Mouse (Mus musculus) midbrain, embryonic 14.5 days (tissue): ENCODE results near the gene Rala. TPM values are rescaled to one million over a fixed set of nuclear protein-coding genes. Genes with fewer than 3 reads are reported as not detected.

Source experiments
- ATAC-seq: fragments of 200-750 bp; cut with Nextera tagmentation; 2 replicates; pipeline ENCODE4 v1.8.0; 2017; ENCODE audit warnings: moderate number of reproducible peaks, moderate library complexity; ENCODE audit not compliant: low FRiP score, low TSS enrichment
- DNase-seq: peaks from one replicate; pipeline ENCODE4 v3.0.0-alpha.2; 2015
- H3K27ac ChIP-seq: fragments of 300-500 bp; sonication (generic); replicated peaks from 2 replicates; pipeline ENCODE4 v1.5.1; 2014; ENCODE audit warnings: mild to moderate bottlenecking, low read depth, low read length, moderate library complexity
- H3K27me3 ChIP-seq: fragments of 300-500 bp; sonication (generic); 2 replicates; pipeline ENCODE4 v1.6.1; 2014; ENCODE audit warnings: low read length, control low read depth, mixed read lengths; ENCODE audit not compliant: control insufficient read depth, insufficient read depth
- H3K36me3 ChIP-seq: fragments of 300-500 bp; sonication (generic); 2 replicates; pipeline ENCODE4 v1.6.1; 2014; ENCODE audit warnings: low read length, control low read depth; ENCODE audit not compliant: control insufficient read depth, insufficient read depth
- H3K4me1 ChIP-seq: fragments of 300-500 bp; sonication (generic); 2 replicates; pipeline ENCODE4 v1.6.1; 2014; ENCODE audit warnings: mild to moderate bottlenecking, antibody characterized with exemption, low read length, control low read depth; ENCODE audit not compliant: control insufficient read depth, insufficient read depth
- H3K4me2 ChIP-seq: fragments of 300-500 bp; sonication (generic); 2 replicates; pipeline ENCODE4 v1.6.1; 2014; ENCODE audit warnings: mild to moderate bottlenecking, low read length, moderate library complexity
- H3K4me3 ChIP-seq: fragments of 300-500 bp; sonication (generic); replicated peaks from 2 replicates; pipeline ENCODE4 v1.5.1; 2014; ENCODE audit warnings: low read depth, low read length
- H3K9ac ChIP-seq: fragments of 300-500 bp; sonication (generic); replicated peaks from 2 replicates; pipeline ENCODE4 v1.6.1; 2014; ENCODE audit warnings: mild to moderate bottlenecking, low read length, moderate library complexity
- H3K9me3 ChIP-seq: fragments of 300-500 bp; sonication (generic); 2 replicates; pipeline ENCODE4 v1.6.1; 2016; ENCODE audit warnings: low read length, control low read depth, mixed read lengths; ENCODE audit not compliant: control insufficient read depth
- WGBS: fragments of 180-500 bp; shearing (Covaris S2); extraction: QIAGEN DNeasy Blood & Tissue Kit; methylation state at CpG from one replicate; pipeline ENCODE4 v1.1.7; 2014; 5-methylcytosine and 5-hydroxymethylcytosine counted together
- polyA plus RNA-seq: library from polyadenylated mRNA; unstranded; fragments of >200 nt; fragmentation: Nextera tagmentation; extraction: Ambion mirVana; gene quantifications from 2 replicates; pipeline ENCODE4 v1.2.1, GENCODE M21; 2014

Gene Rala
- polyA plus RNA-seq, 1 experiment from 2014 or later = 189 TPM

DNA sequence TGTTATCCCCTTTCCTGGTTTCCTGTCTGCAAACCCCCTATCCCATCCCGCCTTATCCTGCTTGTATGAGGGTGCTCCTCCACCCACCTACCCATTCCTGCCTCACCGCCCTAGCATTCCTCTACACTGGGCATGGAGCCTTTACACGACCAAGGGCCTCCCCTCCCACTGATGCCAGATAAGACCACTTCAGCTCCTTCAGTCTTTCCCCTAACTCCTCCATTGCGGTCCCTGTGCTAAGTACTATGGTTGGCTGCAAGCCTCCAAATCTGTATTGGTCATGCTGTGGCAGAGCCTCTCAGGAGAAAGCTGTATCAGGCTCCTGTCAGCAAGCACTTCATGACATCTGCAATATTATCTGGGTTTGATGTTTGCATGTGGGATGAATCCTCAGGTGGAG lies 42.6 kb downstream of the Rala start:
- WGBS = 95% methylated on average over 4 of the region's 4 CpGs
- no peak overlapping the region for H3K9ac ChIP-seq
- H3K27ac ChIP-seq = no peak overlapping the region
- H3K4me3 ChIP-seq = no peak overlapping the region
- DNase-seq = no peak
- no peaks in the 10 kb centered on the region for H3K27me3 ChIP-seq
- no peak overlapping the region for H3K4me2 ChIP-seq
- no peak for ATAC-seq
- no peaks in the 10 kb centered on the region; the same call in 1 of the 2 replicates for H3K36me3 ChIP-seq
- H3K9me3 ChIP-seq = no peaks in the 10 kb centered on the region
- H3K4me1 ChIP-seq = no peaks in the 10 kb centered on the region

GRCm38 (mm10) chr13:17900641-17901040 lies 43.4 kb downstream of the Rala start:
- Histone ChIP-seq H3K36me3 (peaks cover 5% of the 10 kb centered on the region), H3K4me3 (no peak overlapping the region), H3K27me3 (no peaks in the 10 kb centered on the region), H3K4me2 (no peak overlapping the region), H3K9ac (no peak overlapping the region), H3K4me1 (no peaks in the 10 kb centered on the region), H3K9me3 (no peaks in the 10 kb centered on the region), H3K27ac (no peak overlapping the region)
- WGBS = 88% methylated on average over 5 of the region's 5 CpGs
- no peak for ATAC-seq
- DNase-seq = no peak

- ATAC-seq = no peak
- H3K36me3 ChIP-seq = peaks cover 22% of the 10 kb centered on the region
- no peak overlapping the region for H3K9ac ChIP-seq
- H3K27me3 ChIP-seq = no peaks in the 10 kb centered on the region
- no peaks in the 10 kb centered on the region for H3K9me3 ChIP-seq
- DNase-seq = no peak
- no peaks in the 10 kb centered on the region for H3K4me1 ChIP-seq
- H3K4me2 ChIP-seq = no peak overlapping the region
- H3K27ac ChIP-seq = no peak overlapping the region
- no peak overlapping the region for H3K4me3 ChIP-seq
- WGBS = 69% methylated on average over 1 of the region's 1 CpGs
Observed at GRCm38 (mm10) chr13:17897040-17897439, 47.0 kb downstream of the Rala start.

GRCm38 (mm10) chr13:17891545-17891944 lies 52.5 kb downstream of the Rala start:
- Histone ChIP-seq H3K4me1 (no peaks in the 10 kb centered on the region), H3K9ac (no peak overlapping the region), H3K27me3 (no peaks in the 10 kb centered on the region), H3K9me3 (no peaks in the 10 kb centered on the region), H3K4me2 (no peak overlapping the region), H3K27ac (no peak overlapping the region), H3K4me3 (no peak overlapping the region), H3K36me3 (peaks cover 60% of the 10 kb centered on the region)
- ATAC-seq (no peak), DNase-seq (no peak)
- 92% methylated on average over 6 of the region's 6 CpGs for WGBS

GRCm38 (mm10) chr13:17884211-17884610 lies 59.8 kb downstream of the Rala start:
- no peak overlapping the region for H3K4me3 ChIP-seq
- no peaks in the 10 kb centered on the region for H3K27me3 ChIP-seq
- DNase-seq = no peak
- H3K27ac ChIP-seq = no peak overlapping the region
- no peak overlapping the region for H3K9ac ChIP-seq
- peaks cover 61% of the 10 kb centered on the region for H3K36me3 ChIP-seq
- H3K4me1 ChIP-seq = no peaks in the 10 kb centered on the region
- H3K4me2 ChIP-seq = no peak overlapping the region
- no peak for ATAC-seq
- no peaks in the 10 kb centered on the region for H3K9me3 ChIP-seq
- WGBS = 92% methylated on average over 8 of the region's 8 CpGs

- ATAC-seq = no peak
- Histone ChIP-seq H3K9ac (no peak overlapping the region), H3K4me3 (no peak overlapping the region), H3K9me3 (no peaks in the 10 kb centered on the region), H3K4me1 (no peaks in the 10 kb centered on the region), H3K36me3 (peaks cover 25% of the 10 kb centered on the region), H3K27me3 (no peaks in the 10 kb centered on the region), H3K4me2 (no peak overlapping the region), H3K27ac (no peak overlapping the region)
- no peak for DNase-seq
Observed at GRCm38 (mm10) chr13:17879061-17879460, 65.0 kb downstream of the Rala start.

- H3K4me1 ChIP-seq = no peaks in the 10 kb centered on the region
- no peak overlapping the region for H3K4me3 ChIP-seq
- H3K36me3 ChIP-seq = no peaks in the 10 kb centered on the region
- H3K9me3 ChIP-seq = no peaks in the 10 kb centered on the region
- no peaks in the 10 kb centered on the region for H3K27me3 ChIP-seq
- H3K9ac ChIP-seq = no peak overlapping the region
- no peak overlapping the region for H3K4me2 ChIP-seq
- H3K27ac ChIP-seq = no peak overlapping the region
- ATAC-seq (no peak), DNase-seq (no peak)
- 92% methylated on average over 2 of the region's 2 CpGs for WGBS
Observed at GRCm38 (mm10) chr13:17866741-17867140, 77.3 kb downstream of the Rala start.

GRCm38 (mm10) chr13:17860536-17860935 lies 83.5 kb downstream of the Rala start:
- DNase-seq = no peak
- no peak overlapping the region for H3K4me2 ChIP-seq
- WGBS = 91% methylated on average over 6 of the region's 6 CpGs
- no peaks in the 10 kb centered on the region for H3K36me3 ChIP-seq
- no peaks in the 10 kb centered on the region for H3K9me3 ChIP-seq
- H3K4me1 ChIP-seq = peaks cover 4% of the 10 kb centered on the region; the same call in 1 of the 2 replicates
- H3K27me3 ChIP-seq = no peaks in the 10 kb centered on the region
- no peak overlapping the region for H3K27ac ChIP-seq
- no peak for ATAC-seq
- H3K9ac ChIP-seq = no peak overlapping the region
- H3K4me3 ChIP-seq = no peak overlapping the region

DNA sequence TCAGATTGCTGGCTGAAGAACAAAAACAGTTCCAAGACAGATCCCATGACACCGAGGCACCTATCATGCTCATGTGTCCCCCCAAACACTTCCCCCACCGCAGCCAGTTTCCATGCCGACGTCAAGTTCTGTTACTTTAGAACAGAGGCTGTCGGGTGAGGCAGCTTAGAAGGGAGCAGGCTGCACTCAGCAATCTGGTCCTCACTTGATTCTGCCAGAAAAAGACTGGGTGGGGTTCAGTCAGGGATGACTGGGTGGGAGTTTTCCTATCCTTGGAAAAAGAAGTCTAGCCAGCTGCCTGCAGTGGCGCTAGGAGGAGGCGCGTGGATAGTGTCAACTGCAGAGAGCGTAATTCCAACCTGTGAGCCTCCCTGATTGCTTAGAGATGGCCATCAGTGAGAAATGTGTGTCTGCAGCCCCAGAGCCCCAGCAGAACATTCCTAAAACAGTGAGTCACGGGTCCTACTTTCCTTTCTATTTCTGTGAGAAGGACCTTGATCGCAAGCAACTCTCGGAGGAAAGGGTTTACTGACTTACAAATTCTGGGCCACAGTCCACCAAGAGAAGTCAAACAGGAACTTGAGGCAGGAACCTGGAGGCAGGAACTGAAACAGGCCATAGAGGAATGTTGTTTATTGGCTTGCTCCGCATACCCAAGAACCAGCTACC lies 84.5 kb downstream of the Rala start:
- DNase-seq = no peak
- Histone ChIP-seq H3K9me3 (no peaks in the 10 kb centered on the region), H3K4me3 (no peak overlapping the region), H3K4me1 (peaks cover 4% of the 10 kb centered on the region; the same call in 1 of the 2 replicates), H3K4me2 (no peak overlapping the region), H3K36me3 (no peaks in the 10 kb centered on the region), H3K9ac (no peak overlapping the region), H3K27me3 (no peaks in the 10 kb centered on the region), H3K27ac (no peak overlapping the region)
- no peak for ATAC-seq
- WGBS = 81% methylated on average over 13 of the region's 13 CpGs
